Mouse (Mus musculus) CH12.LX (cell line): ENCODE measurements at regions not wholly inside any gene's neighbourhood (a gene's known extent, or its start where the extent isn't known, plus 50 kb on each side); places are given as distances from the start of the nearest gene placed in this dataset.

Experiments
- BHLHE40 ChIP-seq: IDR thresholded peaks from 2 replicates; pipeline ENCODE4 v1.6.1; 2011; ENCODE audit warnings: mild to moderate bottlenecking, low read depth, low read length, improper control_type of control experiment
- KAT2A ChIP-seq: IDR thresholded peaks from 2 replicates; pipeline ENCODE4 v1.6.1; 2012; ENCODE audit warnings: low read length, improper control_type of control experiment, inconsistent platforms; ENCODE audit not compliant: insufficient replicate concordance
- MAX ChIP-seq: IDR thresholded peaks from 2 replicates; pipeline ENCODE4 v1.6.1; 2011; ENCODE audit warnings: low read length, improper control_type of control experiment
- MYC ChIP-seq: IDR thresholded peaks from 2 replicates; pipeline ENCODE4 v1.6.1; 2011; ENCODE audit warnings: low read depth, mild to moderate bottlenecking, improper control_type of control experiment, low read length
- SMC3 ChIP-seq: IDR thresholded peaks from 2 replicates; pipeline ENCODE4 v1.6.1; 2011; ENCODE audit warnings: low read depth, low read length, improper control_type of control experiment

- TF ChIP-seq KAT2A: no peak
- no peak for TF ChIP-seq BHLHE40
- no peak for TF ChIP-seq MAX
- TF ChIP-seq SMC3: no peak
- TF ChIP-seq MYC: no peak
Observed at GRCm38 (mm10) chr6:82856218-82856617, 82.0 kb upstream of the Hk2 start.
